ENCODE assay signal across 8 mouse cellular contexts in genomic region chr11:74638791-74639411, GRCm38 (mm10). TPM values are rescaled to one million over a fixed set of nuclear protein-coding genes. Genes with fewer than 3 reads are reported as not detected.
A peak's percentile ranks its signal among the peaks of the same experiment; 100 is the strongest.
DNase-seq lines count a peak whose midpoint lies in the region; ATAC-seq and TF ChIP-seq lines count a peak whose summit lies in the region.

No protein-coding gene starts in this region.

- TF ChIP-seq EP300 in heart, postnatal 0 days (IDR thresholded peaks at IDR 0.05; ENCODE audit: low read depth): no peak
- TF ChIP-seq EP300 in lung, postnatal 0 days (IDR thresholded peaks at IDR 0.05): no peak; the same call in 1 of the 2 replicates

- TF ChIP-seq CTCF in heart, postnatal 0 days (IDR thresholded peaks at IDR 0.05; ENCODE audit: low read depth): no peak
- TF ChIP-seq CTCF in lung, postnatal 0 days (IDR thresholded peaks at IDR 0.05): no peak

- intact Hi-C loops in gastrocnemius, postnatal 36 days (cut with DNase I): loop anchor here (5.0 to 10.0 kb wide), 3 partner anchors 128 to 213 kb away; no protein-coding TSS in a partner anchor

- ATAC-seq in heart, postnatal 0 days (ENCODE audit: insufficient read depth, low read depth): peak; percentile 13; the same call in 1 of the 2 replicates
- peak; percentile 73 for ATAC-seq in lung, postnatal 0 days

- H3K4me3 ChIP-seq in heart, postnatal 0 days (ENCODE audit: low read depth, low read length): peak overlapping the region; percentile 75
- H3K4me3 ChIP-seq in lung, postnatal 0 days (ENCODE audit: low read depth, low read length): peak overlapping the region; percentile 61

- H3K27ac ChIP-seq in heart, postnatal 0 days (ENCODE audit: low read depth): peak overlapping the region; percentile 93
- peak overlapping the region; percentile 88 for H3K27ac ChIP-seq in lung, postnatal 0 days (ENCODE audit: low read length)

- no peaks in the 10 kb centered on the region for H3K36me3 ChIP-seq in heart, postnatal 0 days (replicated peaks; ENCODE audit: control insufficient read depth, insufficient read depth, low read length)
- H3K36me3 ChIP-seq in lung, postnatal 0 days (ENCODE audit: insufficient read depth, low read length): no peaks in the 10 kb centered on the region

- peaks cover 22% of the 10 kb centered on the region for H3K4me1 ChIP-seq in heart, postnatal 0 days (ENCODE audit: control insufficient read depth, insufficient read depth)
- H3K4me1 ChIP-seq in lung, postnatal 0 days (ENCODE audit: insufficient read depth, low read depth, low read length): peaks cover 21% of the 10 kb centered on the region; the same call in 1 of the 2 replicates

- H3K9ac ChIP-seq in heart, postnatal 0 days (replicated peaks; ENCODE audit: low read depth, low read length): peak overlapping the region; percentile 77
- peak overlapping the region; percentile 52 for H3K9ac ChIP-seq in lung, postnatal 0 days (replicated peaks; ENCODE audit: low read depth)

- no peaks in the 10 kb centered on the region for H3K9me3 ChIP-seq in heart, postnatal 0 days (replicated peaks; ENCODE audit: control insufficient read depth, low read length)
- H3K9me3 ChIP-seq in lung, postnatal 0 days (ENCODE audit: low read length): no peaks in the 10 kb centered on the region

- H3K4me2 ChIP-seq in heart, postnatal 0 days (ENCODE audit: low read depth, low read length): peak overlapping the region; percentile 91
- peak overlapping the region; percentile 90 for H3K4me2 ChIP-seq in lung, postnatal 0 days (replicated peaks; ENCODE audit: low read depth, low read length)

- 6% methylated on average over 9 of the region's 9 CpGs for WGBS in heart, postnatal 0 days
- 17% methylated on average over 9 of the region's 9 CpGs for WGBS in lung, postnatal 0 days

- H3K27me3 ChIP-seq in heart, postnatal 0 days (ENCODE audit: control insufficient read depth, insufficient read depth, low read length): no peaks in the 10 kb centered on the region
- H3K27me3 ChIP-seq in lung, postnatal 0 days (replicated peaks; ENCODE audit: insufficient read depth, low read length): no peaks in the 10 kb centered on the region

- DNase-seq in heart, adult 11 months: peak; percentile 94
- DNase-seq in heart, adult 9 months (ENCODE audit: low spot score in 2 of 2): no peak
- DNase-seq in R1 (ENCODE audit: low read depth, low spot score) (peak; percentile 24), adipocyte (ENCODE audit: low spot score) (no peak)
- DNase-seq in heart, postnatal 0 days (ENCODE audit: low spot score): peak; percentile 69
- peak; percentile 86 for DNase-seq in lung, postnatal 0 days (ENCODE audit: low spot score)
- DNase-seq in T-cell, adult 2 months (ENCODE audit: low spot score): no peak
- no peak for DNase-seq in gastrocnemius, postnatal 36 days

RNA-seq across cellular contexts. Expression of gene Cluh, which starts 10.4 kb away (rescaled TPM):
- total RNA-seq in heart, postnatal 0 days (2014; rRNA removed; ENCODE audit: low replicate concordance): 241 and 291 TPM in 2 replicates
- 52.7 and 61.4 TPM in 2 replicates for polyA plus RNA-seq in heart, postnatal 0 days (2015; fragmentation: Nextera tagmentation; extraction: Ambion mirVana)
- polyA plus RNA-seq in lung, postnatal 0 days (2015; fragmentation: Nextera tagmentation; extraction: Ambion mirVana): 8.2 and 9.2 TPM in 2 replicates
- 10 to 100 TPM; 88.1 to 96.6 TPM for total RNA-seq in gastrocnemius, postnatal 36 days (2021)

RNA-seq across cellular contexts. Expression of gene Ccdc92b, which starts 19.5 kb away (rescaled TPM):
- total RNA-seq in heart, postnatal 0 days (2014; rRNA removed; ENCODE audit: low replicate concordance): 0.08 TPM in 1 of 2 replicates, not detected in the other
- polyA plus RNA-seq in heart, postnatal 0 days (2015; fragmentation: Nextera tagmentation; extraction: Ambion mirVana): 0.49 and 0.63 TPM in 2 replicates
- 0.69 and 0.85 TPM in 2 replicates for polyA plus RNA-seq in lung, postnatal 0 days (2015; fragmentation: Nextera tagmentation; extraction: Ambion mirVana)
- total RNA-seq in gastrocnemius, postnatal 36 days (2021): under 1 TPM; 0.05 to 0.10 TPM

RNA-seq across cellular contexts. Expression of gene Rap1gap2, which starts 28.2 kb away (rescaled TPM):
- 16.5 and 34.4 TPM in 2 replicates for total RNA-seq in heart, postnatal 0 days (2014; rRNA removed; ENCODE audit: low replicate concordance)
- polyA plus RNA-seq in heart, postnatal 0 days (2015; fragmentation: Nextera tagmentation; extraction: Ambion mirVana): 3.8 and 5.6 TPM in 2 replicates
- 1.1 and 1.2 TPM in 2 replicates for polyA plus RNA-seq in lung, postnatal 0 days (2015; fragmentation: Nextera tagmentation; extraction: Ambion mirVana)
- total RNA-seq in gastrocnemius, postnatal 36 days (2021): 10 to 100 TPM in 1 of 2 experiments, 1 to 10 TPM in 1; 9.7 to 12.4 TPM

Comparison
In these comparisons a context has a peak if more than half of its experiments do, and no peak if none do; other contexts are left out.
1. DNase-seq: peak in heart, adult 11 months (single experiment), R1 (single experiment), heart, postnatal 0 days (single experiment) and lung, postnatal 0 days (single experiment); none in heart, adult 9 months (0 of 2), adipocyte (single experiment), T-cell, adult 2 months (single experiment) and gastrocnemius, postnatal 36 days (0 of 2).